Mouse (Mus musculus) cerebral cortex, adult 2 months (tissue): ENCODE data around the gene Prom1.

Source experiments
- WGBS: fragments of 180-500 bp; shearing (Covaris S2); methylation state at CpG from one replicate; pipeline ENCODE4 v1.1.7; 2018; 5-methylcytosine and 5-hydroxymethylcytosine counted together

The Prom1 gene

DNA sequence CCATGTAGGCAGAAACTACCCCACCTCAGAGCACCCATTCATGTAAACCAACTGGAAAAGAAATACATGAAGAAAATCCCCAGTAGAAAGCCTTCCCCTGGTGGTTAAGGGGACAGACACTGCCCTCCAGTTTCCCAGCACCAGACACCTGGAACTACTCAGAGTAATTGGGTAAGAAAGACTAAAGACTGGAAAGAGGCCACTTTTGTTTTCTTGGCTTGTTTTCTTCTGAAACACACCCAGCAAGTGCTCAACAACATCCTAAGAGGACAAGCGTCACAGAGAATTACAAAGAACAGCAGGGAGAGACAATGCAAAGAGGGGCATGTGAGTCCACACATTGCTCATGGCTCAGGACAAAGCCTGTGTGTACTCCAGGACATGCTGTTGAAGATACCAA lies 20.7 kb downstream of the Prom1 start:
- 74% methylated on average over 1 of the region's 1 CpGs for WGBS

DNA sequence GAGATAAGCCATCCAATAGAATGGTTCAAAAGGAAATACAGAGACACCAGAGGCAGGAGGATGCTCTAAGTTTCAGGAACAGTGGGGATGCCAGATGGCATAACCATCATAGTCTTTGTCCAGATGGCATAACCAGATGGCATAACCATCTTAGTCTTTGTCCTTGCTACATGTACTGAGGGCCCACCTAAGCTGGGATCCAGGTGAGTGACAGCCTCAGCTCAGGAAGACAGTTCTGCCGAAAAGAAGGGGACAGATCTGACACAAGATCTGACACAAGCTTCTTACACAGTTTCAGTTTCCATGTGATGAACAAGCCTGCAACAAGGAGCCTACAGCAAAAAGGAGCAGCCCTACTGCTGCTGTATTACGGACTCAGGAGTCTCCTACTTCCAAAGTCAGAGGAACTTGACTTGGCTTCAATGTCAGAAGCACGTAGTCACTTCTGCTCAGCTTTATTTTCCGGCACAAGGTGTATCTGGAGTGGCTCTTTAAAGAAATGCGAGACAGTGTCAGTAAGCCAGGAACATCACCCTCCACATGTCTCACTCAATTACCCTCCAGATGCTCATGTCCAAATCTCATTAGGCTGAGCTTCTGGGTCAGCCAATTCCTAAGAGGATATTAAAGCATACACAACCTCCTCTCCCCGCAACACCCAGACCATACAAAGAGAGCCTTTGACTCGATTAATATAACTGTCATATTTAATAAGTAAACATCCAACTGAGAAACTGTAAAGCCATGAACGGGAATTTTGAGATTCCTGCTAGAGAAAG lies 21.4 kb downstream of the Prom1 start:
- WGBS: 86% methylated on average over 8 of the region's 8 CpGs

DNA sequence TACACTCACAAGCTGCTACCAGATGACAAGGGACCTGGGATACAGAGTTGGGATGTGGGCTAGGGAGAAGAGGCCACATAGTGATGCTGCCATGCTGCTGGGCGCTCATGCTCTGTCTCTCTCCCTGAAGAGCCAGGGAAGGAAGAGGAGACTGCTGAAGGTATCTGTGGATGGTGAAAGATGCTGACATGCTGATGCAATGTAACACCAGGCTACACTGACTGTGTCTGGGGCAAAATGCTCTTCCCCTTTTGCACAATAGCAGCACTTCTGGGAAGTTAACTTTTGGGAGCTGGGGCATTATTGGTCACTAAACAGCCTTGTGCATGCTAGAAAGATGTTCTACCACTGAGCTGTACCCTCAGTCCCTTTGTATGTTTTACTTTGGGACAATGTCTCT lies 26.4 kb downstream of the Prom1 start:
- 93% methylated on average over 1 of the region's 1 CpGs for WGBS

DNA sequence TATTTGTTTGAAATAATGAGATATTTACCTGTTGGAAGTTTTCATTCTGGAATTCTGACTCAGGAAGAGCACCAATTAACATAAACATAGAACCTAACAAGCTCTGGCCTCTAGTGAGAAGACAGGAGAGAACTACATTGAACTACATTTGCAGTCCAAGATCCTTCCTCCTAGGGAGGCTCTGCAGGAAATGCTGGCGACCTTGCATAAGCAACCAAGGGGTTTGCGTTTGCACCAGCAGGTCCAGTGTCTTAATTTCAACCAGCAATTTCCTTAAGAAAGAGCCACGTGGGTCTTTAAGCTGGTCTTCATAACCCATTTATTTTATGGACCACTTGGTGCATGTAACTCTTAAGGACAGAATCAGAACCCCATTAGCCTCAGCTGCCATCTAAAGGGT lies 28.2 kb downstream of the Prom1 start:
- 80% methylated on average over 3 of the region's 3 CpGs for WGBS

DNA sequence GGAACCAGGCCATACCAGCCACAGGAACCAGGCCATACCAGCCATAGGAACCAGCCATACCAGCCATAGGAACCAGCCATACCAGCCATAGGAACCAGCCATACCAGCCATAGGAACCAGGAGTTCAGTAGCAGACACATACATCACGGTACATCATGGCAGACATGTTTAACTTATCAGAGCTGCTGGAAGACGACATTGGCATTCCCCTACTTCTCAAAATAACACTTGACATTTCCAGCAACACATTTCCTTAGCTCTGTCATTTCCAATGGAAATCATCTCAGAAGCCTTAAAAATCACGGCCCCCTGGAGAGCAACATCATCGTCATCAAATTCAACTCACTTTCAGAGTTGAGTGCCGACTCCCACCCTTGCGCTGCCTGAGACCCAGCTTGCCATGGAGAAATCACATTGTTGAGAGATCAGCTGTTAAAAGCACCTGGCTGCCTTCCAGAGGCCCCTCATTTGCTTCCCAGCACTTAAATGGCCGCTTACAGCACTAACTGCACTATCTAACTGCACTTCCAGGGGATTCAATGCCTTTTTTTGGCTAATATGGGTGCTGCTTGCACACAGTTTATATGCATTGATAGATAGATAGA lies 31.2 kb downstream of the Prom1 start:
- 73% methylated on average over 7 of the region's 7 CpGs for WGBS

DNA sequence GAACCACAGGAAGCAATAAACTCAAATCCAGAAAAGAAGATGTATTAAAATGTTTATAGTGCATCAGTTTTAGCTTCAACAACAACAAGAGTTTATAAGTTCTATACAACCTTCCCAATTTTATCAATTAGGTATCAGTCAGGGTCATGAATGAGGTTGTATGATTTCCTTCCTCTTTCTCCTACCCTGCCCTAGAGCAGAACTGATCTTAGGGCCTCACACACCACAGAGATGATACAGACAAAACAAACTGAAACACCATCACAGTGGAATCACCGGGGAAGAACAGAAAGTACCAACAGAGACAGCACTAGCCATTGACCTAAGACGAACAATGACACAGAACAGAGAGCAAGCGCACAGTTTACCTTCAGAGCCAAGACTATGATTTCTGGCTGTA lies 43.6 kb downstream of the Prom1 start:
- WGBS: 96% methylated on average over 3 of the region's 3 CpGs

DNA sequence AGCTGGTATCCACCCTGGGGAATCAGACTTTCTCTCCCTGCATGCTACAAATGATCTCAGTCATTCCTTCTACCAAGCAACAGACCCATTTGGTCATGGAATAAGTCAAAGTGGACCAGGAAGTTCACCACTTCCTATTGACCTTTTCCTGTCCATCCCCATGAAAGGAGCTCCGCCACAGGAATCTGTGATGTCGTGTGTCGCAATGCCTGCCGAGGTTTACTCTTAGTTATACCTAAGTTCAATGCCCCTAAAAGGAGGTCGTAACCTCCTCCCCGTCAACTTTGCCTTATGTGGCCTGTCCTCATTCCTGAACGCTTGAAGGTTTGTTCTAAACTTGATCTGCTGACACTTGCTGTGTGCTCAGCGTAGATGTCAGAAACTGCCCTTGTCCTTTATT lies 51.6 kb downstream of the Prom1 start:
- WGBS: 83% methylated on average over 8 of the region's 8 CpGs

DNA sequence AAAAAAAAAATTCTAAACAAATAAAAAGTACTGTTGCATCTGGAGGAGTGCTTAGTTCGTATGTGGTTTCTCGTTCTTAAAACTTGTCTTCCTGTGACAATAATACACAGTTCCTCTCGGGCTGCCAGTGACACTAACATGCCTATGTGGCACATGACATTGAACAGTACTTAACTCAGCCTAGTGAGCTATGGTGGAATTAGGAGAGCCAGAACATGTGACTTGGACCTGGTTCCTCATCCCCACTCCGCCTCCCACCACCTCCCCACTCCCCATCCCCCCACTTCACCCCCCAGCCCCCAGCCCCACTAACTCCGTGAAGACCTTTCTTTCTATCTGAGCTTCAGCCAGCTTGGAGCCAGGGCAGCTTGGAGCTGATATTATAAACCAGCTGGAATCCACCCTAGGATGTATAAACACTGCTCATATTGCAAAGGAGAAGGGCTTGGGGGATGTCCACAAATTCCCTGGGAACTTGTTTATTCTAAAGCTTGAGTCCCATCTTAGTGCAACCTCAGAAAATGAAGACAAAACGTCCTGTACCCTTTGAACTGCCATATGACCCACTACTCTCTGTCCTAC lies 52.3 kb downstream of the Prom1 start:
- 58% methylated on average over 6 of the region's 6 CpGs for WGBS

DNA sequence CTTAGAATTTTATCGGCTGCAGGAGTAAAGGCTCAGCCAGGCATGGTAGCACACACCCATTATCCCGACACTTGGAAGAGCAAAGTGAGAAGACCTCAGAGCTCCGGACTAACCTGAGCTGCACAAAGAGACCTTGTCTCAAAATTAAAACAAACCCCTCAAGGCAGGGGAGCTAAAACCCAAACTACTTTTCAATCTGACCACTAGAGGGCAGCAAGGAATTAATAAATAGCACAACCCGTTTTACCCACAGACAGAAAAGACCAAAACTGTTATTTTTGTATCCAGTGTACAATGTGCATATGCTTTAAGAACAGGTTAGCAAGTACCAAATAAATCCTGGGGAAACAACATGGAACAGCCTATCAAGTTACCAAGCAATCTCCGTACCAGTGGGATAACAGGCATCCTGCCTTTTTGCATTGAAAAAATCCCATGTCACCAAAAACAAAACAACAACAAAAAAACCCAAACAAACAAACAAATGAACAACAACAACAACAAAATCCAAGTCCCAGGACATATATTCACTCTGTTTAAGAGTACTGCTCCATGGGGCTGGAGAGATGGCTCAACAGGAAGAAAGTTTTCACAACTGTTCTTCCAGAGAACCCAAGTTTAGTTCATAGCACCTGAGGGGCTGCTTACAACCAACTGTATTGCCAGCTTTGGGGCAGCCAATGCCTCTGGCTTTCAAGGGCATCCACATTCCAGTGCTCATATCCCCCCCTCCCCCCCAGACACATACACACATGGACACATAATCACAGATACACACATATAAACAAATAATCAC lies 53.1 kb downstream of the Prom1 start:
- 31% methylated on average over 5 of the region's 5 CpGs for WGBS

DNA sequence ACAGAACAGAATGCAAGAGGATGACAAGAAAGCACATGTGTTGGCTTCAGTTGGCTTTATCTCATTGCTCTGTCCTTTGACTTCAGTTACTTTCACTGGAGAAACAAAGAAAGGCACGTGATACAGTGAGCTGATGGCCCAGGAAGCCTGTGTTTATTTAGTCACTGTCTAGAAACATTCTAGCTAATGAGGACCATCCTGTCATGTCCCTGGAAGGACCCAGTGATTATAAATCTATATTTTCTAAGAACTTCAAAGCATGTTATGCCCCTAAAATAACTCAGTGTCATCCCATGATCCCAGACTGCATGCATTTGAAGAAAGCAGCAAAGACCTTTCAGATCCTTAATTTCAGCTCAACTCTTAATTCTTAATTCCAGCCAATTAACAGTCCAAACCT lies 60.1 kb downstream of the Prom1 start:
- 61% methylated on average over 1 of the region's 1 CpGs for WGBS

DNA sequence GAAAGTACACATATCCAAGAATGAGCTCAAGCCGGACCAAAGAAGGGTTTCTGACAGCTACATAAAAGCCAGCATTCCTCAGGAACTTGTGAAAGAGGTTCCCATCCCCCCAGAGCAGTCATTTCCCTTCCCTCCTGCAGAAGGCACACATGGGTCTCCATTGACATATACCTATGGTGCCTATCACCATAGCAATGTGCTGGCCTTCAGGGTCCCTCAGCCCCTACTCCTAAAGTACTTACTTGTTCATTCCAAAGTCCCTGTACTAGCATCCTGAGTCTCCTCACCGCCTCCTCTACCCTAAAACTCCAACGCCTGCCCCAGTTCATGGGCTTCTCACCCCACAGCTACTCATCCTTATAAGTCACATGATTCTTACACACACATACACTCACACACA lies 60.8 kb downstream of the Prom1 start:
- 94% methylated on average over 3 of the region's 3 CpGs for WGBS

DNA sequence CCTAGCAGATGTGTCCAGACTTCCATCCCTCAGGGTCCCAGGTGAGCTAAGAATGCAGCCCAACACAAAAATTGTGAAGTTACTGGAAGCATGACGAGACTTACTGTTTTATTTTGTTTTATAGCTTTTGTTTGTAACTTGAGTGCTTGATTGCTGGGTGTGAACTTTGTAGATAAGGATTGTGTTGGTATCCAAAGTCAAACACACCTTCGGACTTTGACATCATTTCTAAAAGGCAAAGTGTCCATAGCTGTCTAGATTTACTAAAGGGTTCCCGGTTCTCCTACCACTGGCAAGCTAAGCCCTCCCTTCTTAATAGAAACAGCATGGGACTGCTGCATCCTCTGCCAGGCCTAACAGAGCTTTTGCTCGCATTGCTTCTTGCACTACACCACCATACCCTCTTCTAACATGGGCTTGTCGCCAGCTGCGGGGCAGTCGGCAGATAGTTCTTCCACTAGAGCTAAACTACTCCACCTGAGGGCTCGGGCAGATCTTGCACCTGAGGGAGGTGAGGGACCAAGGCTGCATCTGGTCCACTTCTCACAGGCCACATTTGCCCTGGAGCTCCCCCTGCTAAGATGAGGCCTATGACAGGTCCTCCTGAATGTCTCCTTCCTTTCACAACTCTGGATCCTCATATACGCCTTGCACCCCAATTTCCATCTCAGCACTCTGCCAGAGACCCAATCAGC lies 103.4 kb downstream of the Prom1 start:
- 97% methylated on average over 9 of the region's 9 CpGs for WGBS

DNA sequence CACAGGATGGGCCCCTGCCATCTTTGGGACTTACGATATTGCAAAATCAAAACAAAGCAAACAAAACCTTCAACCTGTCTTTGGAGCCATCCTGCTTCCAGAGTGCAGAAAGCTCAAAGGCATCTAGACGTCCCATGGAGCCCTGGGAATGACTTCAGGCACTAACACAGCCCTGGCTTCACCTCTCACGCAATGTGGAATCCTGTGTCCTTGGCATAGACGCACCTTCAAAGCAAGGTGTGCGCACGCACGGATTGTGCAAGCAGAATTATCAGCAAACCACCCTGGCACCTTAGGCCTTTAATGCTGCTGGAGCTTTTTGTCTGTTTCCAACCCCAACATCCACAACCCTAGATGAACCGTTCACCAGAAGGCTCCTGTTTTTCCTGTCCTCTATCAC lies 104.2 kb downstream of the Prom1 start:
- 94% methylated on average over 8 of the region's 8 CpGs for WGBS

DNA sequence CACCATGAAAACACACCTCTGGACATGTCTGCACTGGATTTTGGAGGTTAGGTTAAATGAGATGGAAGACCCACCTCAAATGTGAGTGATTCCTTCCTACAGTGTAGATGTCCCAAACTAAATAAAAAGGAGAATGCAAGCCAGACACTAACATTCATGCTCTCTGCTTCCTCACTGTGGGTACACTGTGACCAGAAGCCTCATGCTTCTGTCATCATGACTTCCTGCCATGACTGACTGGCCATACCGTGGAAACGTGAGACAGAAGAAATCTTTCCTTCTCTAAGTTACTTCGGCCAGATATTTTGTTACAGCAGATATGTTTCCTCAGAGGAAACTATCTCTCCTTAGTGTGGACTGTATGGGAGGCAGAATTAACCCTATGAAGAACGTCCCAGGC lies 105.7 kb downstream of the Prom1 start:
- WGBS: 81% methylated on average over 4 of the region's 4 CpGs

DNA sequence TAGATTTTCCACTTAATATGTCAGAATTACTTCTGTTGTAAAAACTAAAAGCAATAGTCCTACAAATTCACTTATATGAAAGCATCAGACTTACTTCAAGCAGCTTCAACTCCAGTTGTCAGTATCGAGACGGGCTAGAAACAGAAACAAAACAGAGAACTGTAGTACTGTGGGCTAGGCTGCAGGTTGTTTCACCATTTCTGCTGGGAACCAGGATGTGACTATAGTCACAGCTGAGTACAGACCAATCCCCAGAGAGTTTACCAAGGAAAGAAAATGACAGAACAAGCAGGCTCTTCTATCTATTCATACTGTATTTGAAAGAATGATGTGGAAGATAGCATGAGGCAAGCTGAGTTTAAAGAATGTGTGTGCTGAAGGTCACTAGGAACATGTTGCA lies 106.9 kb downstream of the Prom1 start:
- WGBS: 88% methylated on average over 2 of the region's 2 CpGs

DNA sequence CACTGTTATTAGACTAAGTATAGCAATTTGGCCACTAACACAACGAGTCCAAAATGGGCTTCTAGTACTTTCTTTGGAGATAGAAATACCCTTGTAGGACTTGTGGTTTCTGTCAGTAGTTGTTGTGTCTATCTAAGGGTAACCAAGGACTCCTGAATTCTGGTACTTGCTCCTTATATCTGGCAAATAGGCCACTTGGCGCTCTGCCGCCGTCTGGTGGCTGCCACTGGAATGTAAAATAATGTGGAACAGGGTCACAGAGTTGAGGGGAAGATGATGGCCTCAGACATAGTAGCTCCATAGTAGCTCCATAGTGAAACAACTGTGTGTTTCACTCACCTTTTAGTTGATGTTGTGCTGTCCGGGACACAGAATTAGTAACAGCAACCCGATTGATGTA lies 111.5 kb downstream of the Prom1 start:
- 56% methylated on average over 6 of the region's 6 CpGs for WGBS

DNA sequence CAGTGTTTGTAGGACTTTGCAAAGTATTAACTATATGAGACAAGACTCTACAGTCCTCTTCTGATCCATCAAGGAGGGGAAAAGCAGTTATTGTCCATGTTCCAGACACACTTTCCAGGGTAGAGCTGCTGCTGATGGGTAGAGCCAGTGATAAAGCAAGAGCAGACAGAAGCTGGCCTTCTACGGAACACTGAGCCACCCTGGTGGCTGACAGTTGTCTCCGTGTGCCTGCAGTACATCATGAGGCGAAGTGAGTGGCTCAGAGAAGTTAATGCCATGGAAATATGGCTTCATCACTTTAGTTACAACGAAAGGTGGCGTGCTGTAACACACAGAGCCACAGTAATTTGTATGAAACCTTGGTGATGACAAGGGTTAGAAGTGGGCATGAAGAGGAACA lies 112.8 kb downstream of the Prom1 start:
- WGBS: 83% methylated on average over 5 of the region's 5 CpGs

DNA sequence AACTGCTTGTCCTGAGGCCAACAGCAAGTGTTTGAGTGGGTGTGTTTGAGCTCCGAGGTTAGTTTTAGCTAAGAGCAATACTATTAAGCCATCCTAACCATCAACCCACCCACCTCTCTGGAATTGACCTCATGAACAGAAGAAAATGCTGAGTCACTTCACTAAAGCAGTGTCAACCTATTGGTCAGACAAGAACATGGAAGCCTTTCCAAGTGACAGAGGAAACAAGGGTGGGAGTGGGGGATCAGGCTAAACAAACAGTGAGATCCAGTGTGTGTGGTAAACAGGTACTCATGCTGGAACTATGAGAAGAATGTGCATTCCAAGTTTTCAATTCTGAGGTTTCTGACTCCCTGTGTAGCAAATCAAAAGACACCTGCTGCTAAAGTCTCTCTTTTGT lies 118.9 kb downstream of the Prom1 start:
- WGBS: 33% methylated on average over 1 of the region's 1 CpGs

DNA sequence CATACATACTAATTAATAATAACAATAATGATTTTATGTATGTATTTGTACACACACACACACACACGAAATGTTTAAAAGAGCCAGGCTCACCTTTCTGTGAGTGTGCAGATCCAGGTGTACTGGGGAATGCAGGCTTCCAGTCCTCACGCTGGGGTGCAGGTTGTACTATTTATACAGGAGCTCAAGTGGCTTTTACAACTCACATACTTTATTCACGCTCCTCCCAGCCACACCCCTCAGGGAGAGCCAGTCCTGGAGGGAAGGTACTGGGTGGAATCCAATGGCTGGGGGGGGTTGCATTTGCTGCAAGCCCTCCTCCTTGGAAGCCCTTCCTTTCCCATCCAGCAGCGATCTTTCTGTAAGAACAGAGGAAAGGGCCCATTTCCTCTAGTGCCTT lies 120.2 kb downstream of the Prom1 start, which contains the start of gene Fgfbp1:
Gene Fgfbp1 (minus strand): TSS at position 160 of the 400 bp plus-strand sequence.
- whole genome bisulfite sequencing: 66% methylated on average over 4 of the region's 4 CpGs

DNA sequence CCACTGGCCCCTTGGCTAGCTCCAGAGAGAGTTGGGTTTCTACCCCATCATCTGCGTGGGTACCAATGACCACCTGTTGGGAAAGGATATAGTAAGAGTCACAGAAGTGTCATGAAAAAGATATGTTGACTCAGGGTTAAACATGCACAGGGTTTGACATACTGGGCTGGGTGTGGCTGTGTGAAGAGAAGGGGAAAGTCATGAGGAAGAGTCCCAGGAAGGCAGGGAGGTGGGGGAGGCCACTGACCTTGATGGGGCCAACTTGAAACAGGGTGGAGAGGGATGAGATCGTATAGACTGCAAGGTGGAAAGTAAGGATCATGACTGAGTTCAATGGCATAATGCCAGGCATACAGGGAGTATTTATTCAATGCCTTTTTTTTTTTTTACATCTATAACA lies 121.4 kb downstream of the Prom1 start:
- WGBS: 82% methylated on average over 2 of the region's 2 CpGs

DNA sequence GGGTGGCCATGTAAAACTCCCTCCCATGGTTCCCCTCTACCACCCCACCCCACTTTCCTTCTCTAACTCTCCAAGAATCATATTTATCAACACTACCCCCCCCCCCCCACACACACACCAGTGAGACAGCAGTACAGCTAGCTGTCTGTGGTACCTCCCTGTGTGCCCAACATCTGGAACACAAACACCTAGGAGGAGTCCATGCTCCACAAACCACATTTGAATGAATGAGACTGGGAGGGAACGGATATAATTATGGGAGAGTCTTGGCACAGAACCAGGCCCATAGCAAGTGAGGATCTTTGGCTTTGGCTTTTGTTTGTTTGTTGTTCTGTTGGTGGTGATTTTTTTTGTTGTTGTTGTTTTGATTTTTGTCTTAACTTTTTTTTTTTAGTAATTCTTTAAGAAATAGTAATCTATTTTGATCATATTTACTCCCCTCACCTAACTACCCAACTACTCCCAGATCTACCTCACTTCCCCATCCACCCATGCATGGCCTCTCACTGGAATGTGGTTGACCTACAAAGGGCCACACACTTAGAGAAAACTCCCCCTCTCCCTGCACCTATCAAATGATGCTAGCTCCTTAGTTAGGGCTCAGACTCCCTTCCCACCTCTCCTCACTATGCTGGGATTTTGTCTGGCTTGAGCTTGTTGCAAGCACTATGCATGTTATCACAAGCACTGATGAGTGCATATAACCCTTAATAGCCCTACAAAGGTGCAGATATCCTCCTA lies 124.8 kb downstream of the Prom1 start:
- WGBS: 74% methylated on average over 1 of the region's 1 CpGs
